Mouse (Mus musculus) heart, postnatal 0 days (tissue): ENCODE measurements around the gene Dync1li1.
"Not testable (repeated sequence)": the region's sequence is repeated elsewhere in the genome, so short reads cannot be mapped to it uniquely, and the experiment has no call there.

ENCODE experiments used
- CTCF ChIP-seq: IDR thresholded peaks from 2 replicates; pipeline ENCODE4 v1.5.1; 2016; ENCODE audit warnings: antibody characterized with exemption, control low read depth, low read depth
- EP300 ChIP-seq: IDR thresholded peaks from 2 replicates; pipeline ENCODE4 v1.6.1; 2016; ENCODE audit warnings: antibody characterized with exemption, low read depth

DNA sequence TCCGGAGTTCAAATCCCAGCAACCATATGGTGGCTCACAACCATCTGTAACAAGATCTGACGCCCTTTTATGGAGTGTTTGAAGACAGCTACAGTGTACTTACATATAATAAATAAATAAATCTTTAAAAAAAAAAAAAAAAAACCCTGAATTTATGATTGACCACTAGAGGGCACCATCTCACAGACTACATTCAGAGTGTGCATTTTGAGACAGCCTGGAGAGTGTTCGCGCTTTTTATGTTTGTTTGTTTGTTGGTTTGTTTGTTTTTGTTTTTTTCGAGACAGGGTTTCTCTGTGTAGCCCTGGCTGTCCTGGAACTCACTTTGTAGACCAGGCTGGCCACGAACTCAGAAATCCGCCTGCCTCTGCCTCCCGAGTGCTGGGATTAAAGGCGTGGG, 40.1 kb upstream of the Dync1li1 start:
- TF ChIP-seq CTCF: peak; percentile 69
- not testable (repeated sequence) for TF ChIP-seq EP300
